In the genomic region with DNA sequence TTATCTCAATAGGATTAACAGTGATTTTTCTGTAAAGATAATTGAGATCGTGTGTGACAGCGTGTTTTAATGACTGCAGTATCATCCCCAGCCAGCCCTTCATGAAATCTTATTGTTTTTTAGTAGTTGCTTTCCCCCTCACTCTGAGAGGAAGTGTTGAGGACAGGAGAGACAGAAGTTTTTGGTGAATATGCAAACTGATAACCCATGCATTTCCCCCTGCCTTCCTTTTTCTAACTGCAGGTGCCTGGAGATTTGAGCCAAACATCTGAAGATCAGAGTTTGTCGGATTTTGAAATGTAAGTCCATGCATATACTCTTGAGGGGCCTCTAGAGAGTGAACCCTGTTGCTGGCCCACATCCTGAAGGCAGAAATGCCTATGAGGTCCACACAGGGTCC, we compare ENCODE assay signal across 23 mouse cellular contexts.
"Had no signal": no experiment of that assay in that cellular context is flagged by ENCODE, and none has a peak within 500 bp of the region (broad histone marks: within the 10 kb centered on the region; RNA-seq: fewer than 3 reads in every experiment).

No protein-coding gene starts in this region.

- H3K27me3 ChIP-seq: liver, embryonic 13.5 days; liver, embryonic 15.5 days; lung, embryonic 15.5 days; megakaryocyte, embryonic 14.5 days; midbrain, embryonic 13.5 days; midbrain, embryonic 15.5 days; neural tube, embryonic 12.5 days; stomach, embryonic 15.5 days had no signal

- H3K4me1 ChIP-seq: liver, embryonic 15.5 days; lung, embryonic 15.5 days; midbrain, embryonic 13.5 days; midbrain, embryonic 15.5 days; stomach, embryonic 15.5 days had no signal

- H3K4me3 ChIP-seq: liver, embryonic 13.5 days; liver, embryonic 15.5 days; lung, embryonic 15.5 days; midbrain, embryonic 13.5 days; midbrain, embryonic 15.5 days; neural tube, embryonic 12.5 days; stomach, embryonic 15.5 days had no signal

- H3K27ac ChIP-seq: liver, embryonic 13.5 days; liver, embryonic 15.5 days; lung, embryonic 15.5 days; macrophage; midbrain, embryonic 13.5 days; midbrain, embryonic 15.5 days; neural tube, embryonic 12.5 days; stomach, embryonic 15.5 days had no signal

- H3K9ac ChIP-seq: liver, embryonic 13.5 days; liver, embryonic 15.5 days; liver, postnatal 0 days; lung, embryonic 15.5 days; midbrain, embryonic 13.5 days; midbrain, embryonic 15.5 days; neural tube, embryonic 12.5 days; stomach, embryonic 15.5 days had no signal

- H3K9me3 ChIP-seq: liver, embryonic 13.5 days; liver, embryonic 15.5 days; lung, embryonic 15.5 days; megakaryocyte, embryonic 14.5 days; midbrain, embryonic 13.5 days; midbrain, embryonic 15.5 days; neural tube, embryonic 12.5 days; stomach, embryonic 15.5 days had no signal

- ATAC-seq: liver, postnatal 0 days; lung, postnatal 0 days; midbrain, embryonic 13.5 days; midbrain, embryonic 15.5 days had no signal

- H3K36me3 ChIP-seq: liver, embryonic 13.5 days; liver, embryonic 15.5 days; lung, embryonic 15.5 days; midbrain, embryonic 13.5 days; midbrain, embryonic 15.5 days; neural tube, embryonic 12.5 days; stomach, embryonic 15.5 days had no signal

- H3K4me2 ChIP-seq: liver, embryonic 11.5 days; liver, embryonic 13.5 days; liver, embryonic 15.5 days; lung, embryonic 15.5 days; midbrain, embryonic 11.5 days; midbrain, embryonic 13.5 days; midbrain, embryonic 15.5 days; neural tube, embryonic 12.5 days; stomach, embryonic 15.5 days had no signal

- DNase-seq: liver, embryonic 13.5 days; liver, postnatal 0 days; lung, adult 2 months; lung, postnatal 14 days; lung, postnatal 36 days; retina, postnatal 1 day; right cerebral cortex, adult 18-20 months; right cerebral cortex, postnatal 25 days; right cerebral cortex, postnatal 4 days; thymus, adult 18-20 months; thymus, postnatal 14 days; thymus, postnatal 4 days had no signal
